Mouse (Mus musculus) liver, embryonic 14.5 days (tissue): Measurements from ENCODE around the gene Dhx58. TPM values are rescaled to one million over a fixed set of nuclear protein-coding genes. Genes with fewer than 3 reads are reported as not detected.

Experiments used
- ATAC-seq: fragments of 200-750 bp; cut with Nextera tagmentation; 2 replicates; pipeline ENCODE4 v1.8.0; 2017; ENCODE audit warnings: moderate number of reproducible peaks, mild to moderate bottlenecking, moderate library complexity; ENCODE audit not compliant: insufficient read depth
- DNase-seq, 3 experiments: peaks; one replicate each; pipeline ENCODE4 v3.0.0-alpha.2; 2012 to 2013; ENCODE audit warnings: low read depth in 3 of 3, low spot score in 3 of 3
- H3K27ac ChIP-seq: fragments of 300-500 bp; sonication (generic); 2 replicates; pipeline ENCODE4 v1.5.1; 2014; ENCODE audit warnings: moderate library complexity, mild to moderate bottlenecking, control low read depth, inconsistent platforms
- H3K27me3 ChIP-seq: fragments of 300-500 bp; sonication (generic); 2 replicates; pipeline ENCODE4 v1.6.1; 2014; ENCODE audit warnings: mild to moderate bottlenecking, low read length, moderate library complexity; ENCODE audit not compliant: control insufficient read depth, insufficient read depth
- H3K36me3 ChIP-seq: fragments of 300-500 bp; sonication (generic); replicated peaks from 2 replicates; pipeline ENCODE4 v1.6.1; 2014; ENCODE audit warnings: low read depth; ENCODE audit not compliant: control insufficient read depth, insufficient read depth
- H3K4me1 ChIP-seq, 2 experiments: fragments of 200-500 bp in 1 of 2; fragments of 300-500 bp in 1 of 2; sonication (generic) in 1 of 2; replicated peaks; 2 replicates each; pipeline ENCODE4 v1.6.1; 2012 to 2014; ENCODE audit warnings: antibody characterized with exemption in 1 of 2, inconsistent platforms in 1 of 2, low read length in 1 of 2; ENCODE audit not compliant: control insufficient read depth in 2 of 2, insufficient read depth in 2 of 2
- H3K4me2 ChIP-seq: fragments of 300-500 bp; sonication (generic); 2 replicates; pipeline ENCODE4 v1.6.1; 2014; ENCODE audit warnings: low read depth, mild to moderate bottlenecking, control low read depth, moderate library complexity
- H3K4me3 ChIP-seq, 2 experiments: fragments of 200-500 bp in 1 of 2; fragments of 300-500 bp in 1 of 2; sonication (generic) in 1 of 2; 2 replicates each; pipeline ENCODE4 v1.5.1; 2012 to 2014; ENCODE audit warnings: low read depth in 2 of 2, low read length in 2 of 2, mild to moderate bottlenecking in 2 of 2, control low read depth in 1 of 2, inconsistent platforms in 1 of 2, moderate library complexity in 1 of 2; ENCODE audit not compliant: insufficient read depth in 1 of 2
- H3K9ac ChIP-seq: fragments of 300-500 bp; sonication (generic); replicated peaks from 2 replicates; pipeline ENCODE4 v1.6.1; 2014; ENCODE audit warnings: mild to moderate bottlenecking, control low read depth, moderate library complexity
- H3K9me3 ChIP-seq: fragments of 300-500 bp; sonication (generic); 2 replicates; pipeline ENCODE4 v1.6.1; 2016; ENCODE audit warnings: low read length, mixed read lengths; ENCODE audit not compliant: control insufficient read depth
- CTCF ChIP-seq: IDR thresholded peaks from 2 replicates; pipeline ENCODE4 v1.5.1; 2016; ENCODE audit warnings: antibody characterized with exemption, low read depth, control low read depth
- EP300 ChIP-seq: IDR thresholded peaks from 2 replicates; pipeline ENCODE4 v1.6.1; 2016; ENCODE audit warnings: antibody characterized with exemption, low read depth
- WGBS: fragments of 180-500 bp; shearing (Covaris S2); extraction: QIAGEN DNeasy Blood & Tissue Kit; methylation state at CpG from one replicate; pipeline ENCODE4 v1.1.7; 2014; ENCODE audit not compliant: insufficient replicate concordance; 5-methylcytosine and 5-hydroxymethylcytosine counted together
- polyA plus RNA-seq, 2 experiments: library from polyadenylated mRNA; depleted of rRNA in 1 of 2; stranded (reverse) in 1 of 2; unstranded in 1 of 2; fragments of >200 nt; fragmentation: Nextera tagmentation in 1 of 2; extraction: Ambion mirVana in 1 of 2; gene quantifications; 2 replicates each; pipeline versions ENCODE4 v1.2.1 to v1.2.3; 2012 to 2014

Dhx58 gene
- polyA plus RNA-seq, 2 experiments, result 1.6 to 1.7 TPM

DNA sequence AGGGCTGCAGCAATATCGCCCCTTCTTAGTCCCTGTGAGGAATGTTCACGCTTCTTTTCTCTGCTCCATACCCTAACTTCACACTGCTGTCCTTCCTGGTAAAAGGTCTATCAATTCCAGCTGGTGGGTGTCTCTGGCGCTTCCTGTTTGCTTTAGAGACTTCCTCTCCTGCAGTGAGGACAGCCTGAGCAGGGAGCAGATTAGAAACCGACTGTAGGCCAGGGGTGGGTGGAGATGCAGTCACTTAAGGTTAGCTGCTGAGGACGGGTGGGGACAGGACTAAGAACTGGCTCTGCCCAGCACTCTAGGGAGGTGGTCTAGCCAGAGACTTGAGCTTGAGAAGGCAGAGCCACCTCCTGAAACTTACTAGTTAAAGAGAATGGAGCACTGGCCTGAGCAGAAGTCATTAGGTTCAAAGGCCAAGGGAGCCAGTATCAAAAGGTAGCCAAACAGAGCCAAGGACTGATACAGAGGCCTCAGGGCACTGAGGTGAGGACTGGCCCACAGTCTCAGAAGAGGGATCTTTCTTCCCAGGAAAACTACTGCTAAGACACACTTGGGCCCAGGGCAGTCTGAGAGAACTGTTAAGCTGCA, 20.9 kb upstream of the Dhx58 start:
- Histone ChIP-seq H3K4me3 (no peak overlapping the region), H3K9me3 (no peaks in the 10 kb centered on the region), H3K4me2 (peak overlapping the region; percentile 19; the same call in 1 of the 2 replicates), H3K27ac (peak overlapping the region; percentile 21), H3K36me3 (peaks cover 11% of the 10 kb centered on the region), H3K4me1 (peaks cover 26 to 39% of the 10 kb centered on the region in 2 experiments), H3K9ac (no peak overlapping the region), H3K27me3 (no peaks in the 10 kb centered on the region)
- ATAC-seq (peak; percentile 47), DNase-seq (no peak)
- WGBS, result 15% methylated on average over 5 of the region's 5 CpGs
- TF ChIP-seq CTCF, result no peak
- TF ChIP-seq EP300, result no peak

DNA sequence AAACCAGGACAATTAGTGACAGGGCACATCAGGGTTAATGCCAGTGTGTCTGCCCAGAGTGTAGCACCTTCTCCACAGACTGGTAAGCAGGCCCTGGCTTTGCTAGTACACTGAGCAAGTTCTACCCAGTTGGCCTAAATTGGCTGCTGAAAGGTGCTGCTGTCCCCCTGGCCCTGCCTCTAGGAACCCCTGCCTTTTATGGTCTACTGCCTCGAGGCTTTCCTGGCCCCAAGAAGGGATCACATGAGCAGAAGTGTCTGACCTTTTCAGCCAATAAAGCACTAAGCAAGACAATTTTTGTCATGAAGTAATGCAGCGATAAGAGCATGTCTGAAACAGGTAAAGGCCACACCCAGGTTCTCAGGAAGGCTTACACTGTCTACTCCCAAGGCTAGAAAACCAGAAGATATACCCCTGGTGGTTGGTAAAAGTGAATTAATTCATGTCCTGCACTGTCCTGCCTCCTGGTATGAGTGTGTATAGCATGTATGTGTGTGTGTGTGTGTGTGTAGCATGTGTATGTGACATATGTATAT, 18.5 kb upstream of the Dhx58 start:
- 29% methylated on average over 2 of the region's 2 CpGs for WGBS
- Histone ChIP-seq H3K36me3 (peaks cover 23% of the 10 kb centered on the region), H3K27ac (peak overlapping the region; percentile 0), H3K9ac (no peak overlapping the region), H3K4me3 (no peak overlapping the region), H3K27me3 (no peaks in the 10 kb centered on the region), H3K9me3 (no peaks in the 10 kb centered on the region), H3K4me2 (peak overlapping the region; percentile 25), H3K4me1 (peaks cover 26 to 39% of the 10 kb centered on the region in 2 experiments)
- ATAC-seq (no peak), DNase-seq (no peak)
- TF ChIP-seq CTCF, result no peak
- TF ChIP-seq EP300, result no peak

DNA sequence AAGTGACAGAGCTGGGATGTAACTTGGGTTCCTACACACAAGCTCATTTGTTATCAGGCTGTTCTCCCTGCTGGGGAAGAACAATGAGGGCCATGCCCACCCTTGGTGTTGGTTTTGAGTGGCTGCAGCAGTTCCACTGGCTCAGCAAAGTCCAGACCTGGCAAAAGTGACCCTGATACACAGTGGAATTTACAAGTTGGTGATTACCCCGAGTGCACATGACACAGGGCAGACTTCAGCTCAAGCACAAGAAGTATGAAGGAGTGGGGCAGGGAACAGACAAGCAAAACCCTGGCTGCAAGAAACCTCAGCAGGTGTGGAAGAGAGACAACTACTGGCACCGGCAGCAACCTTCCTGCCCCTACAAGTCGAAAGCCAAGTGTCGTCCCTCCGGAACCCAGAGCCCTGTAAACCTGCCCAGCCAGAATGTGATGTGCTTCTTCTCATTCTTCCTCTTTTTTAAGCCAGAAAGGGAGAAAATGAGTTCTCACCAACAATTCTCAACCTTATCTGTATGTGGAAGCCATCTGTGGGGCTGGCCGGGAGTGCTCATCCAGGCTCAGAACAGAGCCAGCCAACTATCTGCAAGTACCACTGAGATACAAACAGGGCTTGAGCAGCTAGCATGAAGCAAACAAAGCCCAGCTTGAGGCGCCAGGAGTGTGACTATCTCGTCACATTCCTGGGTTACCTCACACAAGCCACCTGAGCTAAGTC, 17.9 kb upstream of the Dhx58 start:
- Histone ChIP-seq H3K4me3 (no peak overlapping the region), H3K4me2 (peak overlapping the region; percentile 25), H3K9ac (no peak overlapping the region; the same call in 1 of the 2 replicates), H3K36me3 (peaks cover 29% of the 10 kb centered on the region), H3K9me3 (no peaks in the 10 kb centered on the region), H3K4me1 (peaks cover 26 to 39% of the 10 kb centered on the region in 2 experiments), H3K27me3 (no peaks in the 10 kb centered on the region), H3K27ac (peak overlapping the region; percentile 0)
- ATAC-seq (peak; percentile 57; the same call in 1 of the 2 replicates), DNase-seq (peak in 1 of 3 experiments; percentile 36)
- TF ChIP-seq EP300 (no peak), CTCF (no peak)
- 11% methylated on average over 8 of the region's 8 CpGs for WGBS

DNA sequence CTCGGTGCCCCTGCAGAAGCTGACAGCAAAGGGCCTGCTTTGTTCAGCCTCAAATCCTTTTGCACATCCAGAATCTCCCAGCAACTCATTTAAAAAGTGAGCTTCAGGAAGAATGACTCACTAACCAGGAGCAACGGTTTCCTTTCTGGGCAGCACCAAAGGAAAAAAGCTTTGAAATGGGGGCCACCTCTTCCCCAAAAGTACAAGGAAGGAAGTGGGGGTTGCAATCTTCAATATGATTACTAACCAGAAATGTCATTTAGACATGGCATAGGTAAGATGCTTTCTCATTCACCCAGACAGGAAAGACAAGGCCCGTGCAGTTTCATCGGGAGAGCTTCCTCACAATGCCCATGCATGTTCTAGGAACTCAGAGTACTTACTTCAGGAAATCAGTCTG, 17.2 kb upstream of the Dhx58 start:
- no peak overlapping the region for H3K9ac ChIP-seq
- WGBS, result 12% methylated on average over 4 of the region's 4 CpGs

DNA sequence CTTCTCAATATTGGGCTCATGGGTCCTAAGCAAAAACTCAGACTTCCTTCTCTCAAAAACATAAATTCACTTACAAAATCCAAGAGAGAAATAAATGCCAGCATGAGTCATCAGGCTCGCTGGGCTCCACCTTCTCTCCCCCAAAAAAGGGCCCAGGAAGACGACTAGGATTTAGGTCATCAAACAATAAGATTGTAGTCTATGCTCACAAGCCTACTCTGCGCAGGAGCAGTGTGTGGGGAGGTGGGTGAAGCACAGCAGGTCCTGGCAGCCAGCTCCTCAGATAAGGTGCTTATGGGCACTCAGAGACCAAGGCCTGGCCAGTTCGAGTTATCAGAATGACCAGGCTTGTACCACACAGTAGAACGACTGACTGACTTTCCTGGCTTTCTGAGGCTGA, 16.3 kb upstream of the Dhx58 start:
- Histone ChIP-seq H3K9me3 (no peaks in the 10 kb centered on the region), H3K9ac (no peak overlapping the region), H3K27ac (no peak overlapping the region), H3K4me3 (no peak overlapping the region), H3K4me2 (no peak overlapping the region), H3K36me3 (peaks cover 45% of the 10 kb centered on the region), H3K4me1 (peaks cover 24 to 37% of the 10 kb centered on the region in 2 experiments), H3K27me3 (no peaks in the 10 kb centered on the region)
- DNase-seq (no peak), ATAC-seq (no peak)
- WGBS, result 39% methylated on average over 5 of the region's 5 CpGs
- TF ChIP-seq EP300 (no peak), CTCF (no peak)

More for the DNA sequence above, 17.2 kb upstream of the Dhx58 start:
- Histone ChIP-seq H3K4me2 (no peak overlapping the region; the same call in 1 of the 2 replicates), H3K27ac (no peak overlapping the region), H3K9me3 (no peaks in the 10 kb centered on the region), H3K27me3 (no peaks in the 10 kb centered on the region), H3K4me3 (no peak overlapping the region), H3K4me1 (peaks cover 26 to 39% of the 10 kb centered on the region in 2 experiments), H3K36me3 (peaks cover 36% of the 10 kb centered on the region)
- no peak for DNase-seq
- no peak for ATAC-seq
- TF ChIP-seq CTCF (no peak), EP300 (no peak)
